Mouse (Mus musculus): ENCODE data around the gene Mob2.

GRCm38 (mm10) chr7:142088886-142089285 lies 28.0 kb upstream of the Mob2 start:
- TF ChIP-seq CTCF (IDR thresholded peaks at IDR 0.05; ENCODE audit: control insufficient read depth, insufficient read depth, low read length): no peak
- TF ChIP-seq POLR2A (IDR thresholded peaks at IDR 0.05; ENCODE audit: borderline replicate concordance, control insufficient read depth, low read depth, low read length): no peak

Measured in bone marrow, adult 2 months (tissue).